Mouse (Mus musculus) v-Abl transformed pro-B cells (cell line): ENCODE measurements around the gene Tagap.
"Not testable (repeated sequence)": the region's sequence is repeated elsewhere in the genome, so short reads cannot be mapped to it uniquely, and the experiment has no call there.

ENCODE experiments used
- in situ Hi-C, 2 experiments: fragments of 400-800 bp; cut with MboI; formaldehyde crosslinking; loops; one replicate each; pipeline ENCODE4 v1.15.1; 2025; ENCODE audit not compliant: unreplicated experiment in 2 of 2

The Tagap gene

GRCm38 (mm10) chr17:7964398-7964797 is 38.6 kb downstream of the Tagap start:
- in situ Hi-C loops, result not testable (repeated sequence)

GRCm38 (mm10) chr17:7968490-7968889 is 42.7 kb downstream of the Tagap start:
- in situ Hi-C loops, result not testable (repeated sequence)

GRCm38 (mm10) chr17:7969782-7970181 is 44.0 kb downstream of the Tagap start:
- in situ Hi-C loops, result not testable (repeated sequence)

DNA sequence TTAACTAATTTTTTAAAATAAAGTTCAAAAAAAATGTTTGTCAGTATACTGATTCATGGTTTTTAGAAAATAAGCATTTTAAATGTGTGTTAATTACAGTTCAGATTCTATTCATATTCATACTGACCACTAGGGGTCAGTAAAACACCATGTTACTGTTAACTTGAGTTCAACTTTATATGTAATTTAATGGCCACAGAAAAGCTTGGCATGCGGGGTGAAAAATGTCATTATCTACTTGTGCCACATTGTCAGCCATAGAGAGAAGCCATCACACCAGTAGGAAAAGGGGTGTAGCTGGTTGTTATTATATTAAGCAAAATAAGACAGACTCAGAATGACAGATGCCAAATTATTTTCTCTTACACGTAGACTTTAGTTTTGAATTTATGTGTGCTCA is 57.7 kb downstream of the Tagap start:
- in situ Hi-C loops, result not testable (repeated sequence)
